Mouse (Mus musculus): ENCODE measurements around the gene Atf6b. TPM values are rescaled to one million over a fixed set of nuclear protein-coding genes. Genes with fewer than 3 reads are reported as not detected.

Atf6b gene
- polyA plus RNA-seq, 1 experiment from 2014 or later = 88.4 TPM

GRCm38 (mm10) chr17:34684253-34684893, 37.4 kb downstream of the Atf6b start:
- CTCF ChIA-PET = no interaction called here
- ATAC-seq (no peak), DNase-seq (ENCODE audit: low read depth, low spot score) (no peak)
- in situ Hi-C loops (cut with MboI; ENCODE audit: low pct_unique_long_range_greater_than_20kb) = no loop called here
- TF ChIP-seq CTCF (IDR thresholded peaks at IDR 0.05) = no peak
- no peaks in the 10 kb centered on the region for H3K27me3 ChIP-seq
- POLR2A ChIA-PET = interaction anchor here (0.6 to 1.4 kb wide), 3 partner anchors 29 to 283 kb away, joined by 3 read pairs; no protein-coding TSS in a partner anchor

- no peak for TF ChIP-seq CTCF (IDR thresholded peaks at IDR 0.05)
- POLR2A ChIA-PET = interaction anchor here (0.6 to 1.4 kb wide), 3 partner anchors 30 to 282 kb away, joined by 3 read pairs; no protein-coding TSS in a partner anchor
- in situ Hi-C loops (cut with MboI; ENCODE audit: low pct_unique_long_range_greater_than_20kb) = no loop called here
- ATAC-seq (peak; percentile 42), DNase-seq (ENCODE audit: low read depth, low spot score) (no peak)
- no peaks in the 10 kb centered on the region for H3K27me3 ChIP-seq
- CTCF ChIA-PET = no interaction called here
Observed at GRCm38 (mm10) chr17:34685120-34686110, 38.5 kb downstream of the Atf6b start.

GRCm38 (mm10) chr17:34688889-34689288, 41.9 kb downstream of the Atf6b start:
- ChIA-PET POLR2A (no interaction called here), CTCF (no interaction called here)
- DNase-seq (ENCODE audit: low read depth, low spot score) (no peak), ATAC-seq (no peak)
- in situ Hi-C loops (cut with MboI; ENCODE audit: low pct_unique_long_range_greater_than_20kb) = no loop called here
- H3K27me3 ChIP-seq = no peaks in the 10 kb centered on the region
- TF ChIP-seq CTCF (IDR thresholded peaks at IDR 0.05) = no peak

DNA sequence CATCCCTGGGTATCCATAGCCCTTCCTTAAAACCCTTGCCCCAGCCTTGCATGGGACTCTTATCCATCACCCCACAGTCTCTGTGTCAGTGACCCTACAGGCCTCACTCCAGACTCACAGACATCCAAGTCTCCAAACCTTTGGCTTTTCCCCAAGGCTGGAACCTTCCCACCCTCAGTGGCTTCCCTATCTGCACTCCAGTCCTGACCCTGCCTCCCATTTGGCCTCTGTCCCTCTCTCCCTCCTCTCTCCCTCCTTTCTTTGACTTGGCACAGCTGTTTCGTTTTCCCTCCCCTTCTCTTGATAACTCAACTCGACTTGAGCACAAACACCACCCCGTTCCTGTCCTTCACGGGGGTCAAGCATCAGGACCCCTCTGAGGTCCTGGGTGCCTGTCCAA, 43.5 kb downstream of the Atf6b start:
- CTCF ChIA-PET = no interaction called here
- DNase-seq (ENCODE audit: low read depth, low spot score) (no peak), ATAC-seq (no peak)
- no peak for TF ChIP-seq CTCF (IDR thresholded peaks at IDR 0.05)
- H3K27me3 ChIP-seq = no peaks in the 10 kb centered on the region
- in situ Hi-C loops (cut with MboI; ENCODE audit: low pct_unique_long_range_greater_than_20kb) = no loop called here
- POLR2A ChIA-PET = no interaction called here

- no peaks in the 10 kb centered on the region for H3K27me3 ChIP-seq
- ChIA-PET CTCF (no interaction called here), POLR2A (no interaction called here)
- ATAC-seq (no peak), DNase-seq (ENCODE audit: low read depth, low spot score) (peak; percentile 34)
- in situ Hi-C loops (cut with MboI; ENCODE audit: low pct_unique_long_range_greater_than_20kb) = no loop called here
- no peak for TF ChIP-seq CTCF (IDR thresholded peaks at IDR 0.05)
Observed at GRCm38 (mm10) chr17:34692906-34693305, 46.0 kb downstream of the Atf6b start.

DNA sequence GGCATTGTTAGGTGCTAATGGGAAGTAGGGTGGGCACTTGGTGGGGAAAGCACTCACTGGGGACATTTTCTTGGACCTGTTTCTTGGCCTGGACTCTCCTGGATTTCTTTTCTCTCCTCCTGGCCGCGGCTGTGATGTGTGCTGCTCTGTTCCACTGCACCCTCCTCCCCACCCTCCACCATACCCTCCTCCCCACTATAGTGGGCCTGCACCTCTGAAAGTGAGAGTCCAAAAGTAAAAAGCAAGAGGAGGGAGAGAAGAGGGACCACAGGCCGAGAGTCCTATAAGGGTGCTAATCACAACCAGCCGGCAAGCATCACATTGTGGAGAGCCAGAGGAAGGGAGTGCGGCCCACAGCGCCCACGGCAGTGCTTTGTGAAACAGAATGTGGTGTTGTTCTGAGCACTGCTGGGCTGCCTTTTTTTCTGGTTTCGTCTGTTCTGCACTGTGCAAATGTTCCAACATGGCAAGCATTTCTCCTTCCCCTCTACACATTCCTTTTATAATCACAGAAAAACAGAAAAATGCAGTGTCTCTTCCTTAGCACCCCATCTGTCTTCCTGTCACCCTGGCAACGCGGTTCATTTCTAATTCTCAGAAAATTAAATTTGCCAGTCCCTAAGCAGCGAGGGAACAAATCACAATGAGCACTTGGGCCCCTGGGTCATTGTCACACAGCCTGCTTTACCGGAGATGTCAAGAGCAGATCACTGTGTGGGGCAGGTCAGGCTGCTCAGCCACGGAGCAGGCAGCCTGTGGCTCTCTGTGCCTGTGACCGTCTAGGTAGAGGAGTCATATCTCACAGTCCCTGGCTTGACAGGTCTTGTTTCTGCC, 52.8 kb downstream of the Atf6b start:
- CTCF ChIA-PET = no interaction called here
- TF ChIP-seq CTCF (IDR thresholded peaks at IDR 0.05) = no peak
- POLR2A ChIA-PET = no interaction called here
- no peaks in the 10 kb centered on the region for H3K27me3 ChIP-seq
- ATAC-seq (no peak), DNase-seq (ENCODE audit: low read depth, low spot score) (no peak)
- in situ Hi-C loops (cut with MboI; ENCODE audit: low pct_unique_long_range_greater_than_20kb) = loop anchor here (5.0 kb wide), 1 partner anchor 37 kb away; no protein-coding TSS in a partner anchor

DNA sequence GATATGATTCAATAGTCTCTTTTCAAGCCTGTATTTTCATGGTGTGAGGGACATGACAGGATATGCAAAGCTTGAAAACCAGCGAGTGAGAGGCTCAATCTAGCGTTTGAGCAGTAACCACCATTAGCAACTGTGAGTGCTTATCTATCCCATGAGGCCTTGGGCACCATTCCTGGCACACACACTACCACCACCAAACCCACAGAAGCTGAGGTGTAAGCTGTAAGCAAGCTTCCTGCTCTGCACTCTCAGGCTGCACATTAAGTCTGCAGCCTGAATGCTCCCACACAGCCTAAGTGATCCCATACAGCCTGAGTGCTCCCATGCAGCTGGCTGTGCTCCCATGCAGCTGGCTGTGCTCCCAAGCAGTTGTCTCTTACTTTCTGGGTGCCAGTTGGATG, 53.7 kb downstream of the Atf6b start:
- CTCF ChIA-PET = no interaction called here
- no peak for TF ChIP-seq CTCF (IDR thresholded peaks at IDR 0.05)
- POLR2A ChIA-PET = no interaction called here
- no peak for DNase-seq (ENCODE audit: low read depth, low spot score)
- in situ Hi-C loops (cut with MboI; ENCODE audit: low pct_unique_long_range_greater_than_20kb) = no loop called here
- no peak for ATAC-seq
- H3K27me3 ChIP-seq = no peaks in the 10 kb centered on the region

Other genes starting within 250 kb of the Atf6b start
- not detected for gene BC051142, start 248.3 kb upstream of the Atf6b start, polyA plus RNA-seq (2021)
- gene Btnl4, start 169.8 kb upstream of the Atf6b start, polyA plus RNA-seq (2021) = not detected
- not detected for gene Btnl6, start 129.8 kb upstream of the Atf6b start, polyA plus RNA-seq (2021)
- 0.87 TPM for gene Notch4, start 82.9 kb upstream of the Atf6b start, polyA plus RNA-seq (2021)
- 0.35 TPM for gene Gpsm3, start 57.3 kb upstream of the Atf6b start, polyA plus RNA-seq (2021)
- 59.7 TPM for gene Pbx2, start 55.9 kb upstream of the Atf6b start, polyA plus RNA-seq (2021)
- gene Ager, start 49.3 kb upstream of the Atf6b start, polyA plus RNA-seq (2021) = 1.2 TPM
- gene Rnf5, start 43.5 kb upstream of the Atf6b start, polyA plus RNA-seq (2021) = 69.1 TPM
- gene Agpat1, start 42.9 kb upstream of the Atf6b start, polyA plus RNA-seq (2021) = 128 TPM
- gene Egfl8, start 31.2 kb upstream of the Atf6b start, polyA plus RNA-seq (2021) = 2.5 TPM
- 108 TPM for gene Ppt2, start 18.6 kb upstream of the Atf6b start, polyA plus RNA-seq (2021)
- gene Prrt1, start 17.6 kb upstream of the Atf6b start, polyA plus RNA-seq (2021) = 6.7 TPM
- gene Fkbpl, start 2.4 kb upstream of the Atf6b start, polyA plus RNA-seq (2021) = 22.5 TPM
- 0.50 TPM for gene Tnxb, start 23.4 kb downstream of the Atf6b start, polyA plus RNA-seq (2021)
- gene C4b, start 96.7 kb downstream of the Atf6b start, polyA plus RNA-seq (2021) = 1.1 TPM
- gene Cyp21a1, start 157.4 kb downstream of the Atf6b start, polyA plus RNA-seq (2021) = not detected
- 50.8 TPM for gene Stk19, start 189.8 kb downstream of the Atf6b start, polyA plus RNA-seq (2021)
- gene Dxo, start 189.9 kb downstream of the Atf6b start, polyA plus RNA-seq (2021) = 34.4 TPM
- gene Skiv2l, start 203.1 kb downstream of the Atf6b start, polyA plus RNA-seq (2021) = 69.3 TPM
- gene Nelfe, start 203.2 kb downstream of the Atf6b start, polyA plus RNA-seq (2021) = 73.2 TPM
- gene Cfb, start 215.4 kb downstream of the Atf6b start, polyA plus RNA-seq (2021) = 3.1 TPM
- gene Zbtb12, start 232.3 kb downstream of the Atf6b start, polyA plus RNA-seq (2021) = 33.5 TPM
- gene Gm20547, start 234.9 kb downstream of the Atf6b start, polyA plus RNA-seq (2021) = not detected

All from Patski (cell line).